Mouse (Mus musculus) spleen, adult 2 months (tissue): ENCODE data around the gene Mrps23.

Experiments
- CTCF ChIP-seq: fragments of 200-500 bp; IDR thresholded peaks from 2 replicates; pipeline ENCODE4 v1.5.1; 2011; ENCODE audit warnings: mild to moderate bottlenecking, inconsistent platforms; ENCODE audit not compliant: insufficient read depth, insufficient read length, insufficient replicate concordance; ENCODE audit errors: extremely low read depth
- POLR2A ChIP-seq: fragments of 200-500 bp; IDR thresholded peaks from 2 replicates; pipeline ENCODE4 v1.6.1; 2011; ENCODE audit warnings: low read depth, low read length, inconsistent platforms

- TF ChIP-seq CTCF (no peak), POLR2A (no peak)
These were observed 39.9 kb upstream of the Mrps23 start for GRCm38 (mm10) chr11:88164213-88164723.
